Mouse (Mus musculus) liver, postnatal 0 days (tissue): ENCODE data around the gene Ric8b.

Experiments
- CTCF ChIP-seq: sonication (generic); IDR thresholded peaks from 2 replicates; pipeline ENCODE4 v1.5.1; 2016; ENCODE audit warnings: antibody characterized with exemption, low read depth
- EP300 ChIP-seq: IDR thresholded peaks from 2 replicates; pipeline ENCODE4 v1.6.1; 2016; ENCODE audit warnings: antibody characterized with exemption, low read depth, mild to moderate bottlenecking

DNA sequence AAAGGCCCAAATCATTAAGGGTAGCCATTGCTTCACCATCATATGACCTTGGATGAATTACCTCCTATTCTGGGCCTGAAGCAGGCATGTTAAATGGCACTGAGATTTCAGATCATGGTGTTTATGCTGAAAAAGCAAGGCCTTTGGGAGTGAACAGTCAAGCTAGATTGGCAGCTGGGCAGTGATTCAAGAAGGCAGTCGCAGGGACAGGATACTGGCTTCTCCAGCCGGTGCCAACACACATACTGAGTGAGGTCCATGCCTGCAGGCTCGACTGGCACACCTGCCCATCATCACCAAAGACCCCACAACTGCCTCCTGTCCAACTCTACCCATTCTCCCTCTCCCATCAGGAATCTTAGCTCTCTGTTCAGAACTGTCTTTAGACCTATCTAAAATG, 8.9 kb upstream of the Ric8b start:
- TF ChIP-seq CTCF, result no peak
- no peak for TF ChIP-seq EP300
